Mouse (Mus musculus): ENCODE results near the gene Mtss1l.

The Mtss1l gene

DNA sequence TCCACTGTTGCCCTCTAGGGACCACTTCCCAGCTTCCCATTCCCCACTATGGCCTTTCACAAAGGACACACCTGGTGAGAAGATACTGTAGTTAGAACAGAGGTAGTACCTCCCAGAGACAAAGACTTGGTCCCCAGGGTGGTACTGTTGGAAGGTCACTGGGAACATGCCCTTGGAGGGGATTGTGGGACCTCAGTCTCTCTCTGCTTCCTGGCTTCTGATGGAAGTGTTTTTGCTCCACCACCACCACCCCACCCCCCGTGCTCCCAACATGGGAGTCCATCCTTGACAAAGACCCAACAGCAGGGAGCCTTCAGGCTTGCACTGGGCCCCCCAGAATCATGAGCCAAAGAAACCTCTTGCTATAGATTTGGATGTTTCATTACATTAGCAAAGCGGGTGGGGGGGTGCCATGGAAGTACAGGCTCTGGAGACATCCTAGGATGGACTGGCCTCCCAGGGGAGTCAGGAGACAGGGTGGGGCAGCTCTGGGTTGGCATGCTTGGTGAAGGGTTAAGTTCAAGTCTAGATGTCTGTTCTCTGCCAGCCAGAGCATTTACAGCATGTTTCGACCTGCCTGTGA, 14.9 kb upstream of the Mtss1l start:
- DNase-seq (ENCODE audit: extremely low read depth, low read depth): no peak

DNA sequence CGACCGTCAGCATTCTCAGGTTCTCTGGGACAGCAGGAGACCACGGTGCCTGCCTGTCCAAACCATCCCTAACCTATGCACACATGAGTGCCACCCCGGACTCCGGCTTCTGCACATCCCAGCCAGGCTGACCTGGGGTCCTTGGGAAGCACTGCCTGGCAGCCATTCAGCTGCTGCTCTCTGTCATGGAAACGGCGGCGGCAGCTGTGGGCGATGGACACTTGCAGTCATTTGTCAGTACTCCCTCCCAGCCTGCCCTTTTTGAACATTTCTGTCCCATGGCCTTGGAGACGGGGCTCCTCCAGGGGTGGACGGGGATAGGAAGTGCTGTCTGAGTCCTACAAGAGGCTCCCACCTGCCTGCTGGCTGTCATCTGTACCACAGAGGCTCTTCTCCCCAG, 12.8 kb upstream of the Mtss1l start:
- DNase-seq (ENCODE audit: extremely low read depth, low read depth): no peak

DNA sequence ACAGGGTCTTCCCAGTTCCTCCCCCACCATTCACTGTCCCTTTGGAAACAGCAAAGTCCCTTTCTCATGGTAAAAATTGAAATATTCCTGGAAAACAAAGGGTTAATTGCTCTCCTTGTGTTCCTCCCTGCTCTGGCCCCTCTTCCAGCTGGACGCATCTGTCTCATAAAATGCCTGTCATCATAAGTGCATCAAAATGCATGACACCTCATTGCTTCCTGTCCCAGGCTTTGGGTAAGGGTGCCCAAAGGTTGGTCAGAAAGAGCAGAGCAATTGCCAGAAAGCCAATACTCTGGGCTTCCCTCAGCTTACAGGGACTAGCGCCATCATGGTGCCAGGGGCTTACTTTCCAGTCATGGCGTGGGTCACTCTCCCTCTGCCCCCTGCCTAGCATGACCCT, 10.7 kb upstream of the Mtss1l start:
- DNase-seq (ENCODE audit: extremely low read depth, low read depth): no peak

DNA sequence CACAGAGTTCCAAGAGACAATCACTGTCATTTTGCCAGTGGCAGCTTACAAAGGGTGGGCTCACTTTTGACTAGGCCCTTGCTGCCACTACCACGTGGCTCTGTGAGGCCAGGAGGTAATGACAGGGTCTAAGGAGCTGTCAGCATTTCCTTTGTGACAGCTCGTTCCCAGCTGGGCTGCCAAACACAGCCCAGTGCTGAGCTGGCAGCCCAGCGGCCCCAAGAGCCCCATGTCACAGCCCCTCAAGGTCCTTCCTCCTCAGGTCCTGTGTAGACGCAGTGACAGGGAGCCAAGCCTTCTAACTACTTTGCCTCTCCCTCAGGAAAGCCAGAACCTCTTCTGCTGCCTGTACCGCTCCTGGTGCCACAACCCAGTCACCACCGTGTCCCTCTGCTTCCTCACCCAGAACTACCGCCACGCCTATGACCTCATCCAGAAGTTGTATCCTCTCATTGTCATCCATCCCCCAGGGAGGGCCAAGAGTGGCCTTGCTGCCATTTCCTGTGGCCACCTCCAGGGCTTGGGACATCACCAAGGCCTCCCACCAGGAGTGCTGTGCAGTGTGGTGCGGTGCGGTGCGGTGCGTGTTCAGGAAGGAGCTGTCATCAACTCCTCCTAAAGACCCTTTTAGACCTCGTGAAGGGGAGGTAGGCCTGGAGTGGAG, 9.9 kb upstream of the Mtss1l start:
- DNase-seq (ENCODE audit: extremely low read depth, low read depth): no peak

DNA sequence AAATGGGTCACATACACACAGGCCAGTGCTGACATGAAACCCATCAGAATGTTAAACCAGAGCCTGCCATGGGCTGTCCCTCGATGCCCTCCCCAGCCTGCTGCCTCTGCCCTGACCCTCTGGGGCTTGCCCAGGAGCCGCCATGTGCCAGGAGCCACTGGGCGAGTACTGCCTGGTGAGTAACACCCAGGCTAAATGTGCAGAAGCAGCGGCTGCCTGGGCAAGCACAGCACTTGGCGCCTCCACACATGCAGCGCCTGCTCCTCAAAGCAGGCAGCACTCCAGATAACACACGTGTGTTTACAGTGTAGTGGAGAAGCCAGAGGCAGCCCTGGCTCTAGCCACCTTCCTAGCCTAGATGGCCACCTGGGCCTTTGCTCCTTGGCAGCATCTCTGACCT, 8.2 kb upstream of the Mtss1l start:
- DNase-seq (ENCODE audit: extremely low read depth, low read depth): no peak

DNA sequence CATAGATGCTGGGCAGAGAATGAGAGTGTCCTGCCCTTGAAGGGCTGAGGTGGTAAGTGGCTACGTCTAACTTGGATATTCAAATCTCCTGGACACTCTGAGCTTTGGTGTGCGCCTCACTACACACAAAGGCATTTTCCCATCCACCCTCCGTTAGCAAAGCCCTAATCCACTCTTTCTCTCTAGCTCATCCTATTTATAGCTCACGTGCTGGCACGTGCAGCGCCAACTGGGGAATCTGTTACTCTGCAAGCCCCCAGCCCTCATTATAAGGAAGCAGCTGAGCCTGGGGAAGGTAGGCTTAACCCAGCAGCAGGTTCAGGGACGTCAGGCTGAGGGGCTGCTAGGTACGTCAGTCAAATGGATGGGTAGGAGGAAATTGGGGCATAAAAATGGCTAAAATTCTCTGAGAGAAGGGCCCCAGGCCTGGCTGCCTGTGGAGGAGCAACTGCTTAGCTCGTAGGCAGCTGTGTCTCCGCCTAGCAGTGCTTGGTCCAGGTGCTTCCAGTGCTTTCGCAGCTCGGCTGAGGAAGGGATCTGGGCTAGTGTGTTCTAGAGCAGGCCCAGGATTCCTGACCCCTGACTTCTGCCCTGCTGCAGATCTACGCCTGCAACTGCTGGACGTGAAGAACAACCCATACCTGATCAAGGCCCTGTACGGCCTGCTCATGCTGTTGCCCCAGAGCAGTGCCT, 6.3 kb upstream of the Mtss1l start:
- no peak for DNase-seq (ENCODE audit: extremely low read depth, low read depth)

DNA sequence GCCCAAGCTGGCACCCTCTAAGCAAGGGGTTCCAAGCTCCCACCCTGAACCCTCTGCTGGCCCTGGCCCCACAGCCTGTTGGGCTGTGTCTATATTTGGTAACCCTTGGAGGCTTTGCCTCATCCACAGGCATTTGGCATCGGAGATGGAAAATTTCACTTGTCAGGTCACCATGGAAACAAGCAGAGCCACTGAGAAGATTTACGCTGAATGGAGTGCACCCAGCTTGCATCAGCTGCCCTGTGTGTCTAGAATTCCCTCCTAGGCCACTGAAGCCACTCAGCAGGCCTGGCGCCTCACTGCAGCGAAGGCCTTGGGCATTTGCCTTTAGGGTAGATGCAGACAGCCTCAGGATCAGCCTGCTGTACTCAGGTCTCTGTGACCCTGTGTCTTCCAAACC, 5.2 kb upstream of the Mtss1l start:
- no peak for DNase-seq (ENCODE audit: extremely low read depth, low read depth)

DNA sequence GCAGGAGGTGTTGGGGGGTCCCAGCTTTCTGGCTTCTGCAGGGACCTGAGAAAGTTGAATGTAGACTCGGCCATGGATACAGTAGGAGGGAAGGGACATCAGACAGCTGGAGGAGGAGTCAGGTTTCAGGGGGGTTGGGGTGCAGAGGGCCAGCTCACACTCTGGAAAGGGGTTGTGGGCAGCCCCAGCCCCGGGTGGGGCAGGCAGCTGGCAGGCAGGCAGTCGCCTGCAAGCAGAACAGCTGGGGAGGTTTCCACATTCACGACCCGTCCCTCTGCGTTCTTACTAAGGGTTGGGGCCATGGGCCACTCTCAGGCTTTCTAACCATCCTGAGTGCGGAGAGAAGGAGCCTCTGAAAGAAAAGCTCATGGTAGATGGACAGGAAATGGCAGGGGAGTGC, 4.1 kb upstream of the Mtss1l start:
- DNase-seq (ENCODE audit: extremely low read depth, low read depth): no peak

DNA sequence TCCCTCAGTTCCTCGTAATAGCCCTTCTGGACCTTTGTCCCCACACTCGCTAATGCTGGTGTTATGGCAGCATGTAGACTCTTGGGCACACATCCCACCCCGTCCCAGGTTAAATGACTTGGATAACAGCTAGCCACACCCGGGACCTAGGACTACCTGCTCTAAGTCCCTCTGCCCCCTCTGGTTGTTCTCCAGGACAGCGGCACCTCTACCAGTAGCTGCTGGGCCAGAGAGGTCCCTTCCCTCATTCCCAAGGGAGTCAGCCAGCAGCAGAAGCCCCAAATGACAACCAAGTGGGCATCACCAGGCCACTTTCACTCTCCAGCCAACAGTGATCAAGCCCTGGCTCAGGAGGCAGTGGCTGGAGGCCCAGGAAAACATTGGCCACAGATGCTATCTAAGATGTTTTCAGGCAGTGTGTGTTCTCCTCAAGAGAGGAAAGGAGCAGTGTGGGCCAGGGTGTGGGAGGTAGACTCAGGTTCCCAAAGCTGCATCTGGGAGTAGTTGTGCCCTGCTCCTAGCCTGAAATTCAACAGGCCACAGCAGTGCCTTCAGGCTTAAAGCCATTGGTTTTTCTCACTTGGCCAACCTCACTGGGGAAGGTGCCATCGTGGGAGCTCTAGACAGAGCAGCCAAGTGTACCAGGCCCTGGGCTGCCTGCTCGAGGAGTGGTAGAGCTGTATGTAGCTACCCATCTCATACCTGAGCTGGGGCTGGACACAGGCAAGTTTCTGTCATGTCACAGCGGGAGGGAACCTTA, 2.9 kb upstream of the Mtss1l start:
- no peak for DNase-seq (ENCODE audit: extremely low read depth, low read depth)

DNA sequence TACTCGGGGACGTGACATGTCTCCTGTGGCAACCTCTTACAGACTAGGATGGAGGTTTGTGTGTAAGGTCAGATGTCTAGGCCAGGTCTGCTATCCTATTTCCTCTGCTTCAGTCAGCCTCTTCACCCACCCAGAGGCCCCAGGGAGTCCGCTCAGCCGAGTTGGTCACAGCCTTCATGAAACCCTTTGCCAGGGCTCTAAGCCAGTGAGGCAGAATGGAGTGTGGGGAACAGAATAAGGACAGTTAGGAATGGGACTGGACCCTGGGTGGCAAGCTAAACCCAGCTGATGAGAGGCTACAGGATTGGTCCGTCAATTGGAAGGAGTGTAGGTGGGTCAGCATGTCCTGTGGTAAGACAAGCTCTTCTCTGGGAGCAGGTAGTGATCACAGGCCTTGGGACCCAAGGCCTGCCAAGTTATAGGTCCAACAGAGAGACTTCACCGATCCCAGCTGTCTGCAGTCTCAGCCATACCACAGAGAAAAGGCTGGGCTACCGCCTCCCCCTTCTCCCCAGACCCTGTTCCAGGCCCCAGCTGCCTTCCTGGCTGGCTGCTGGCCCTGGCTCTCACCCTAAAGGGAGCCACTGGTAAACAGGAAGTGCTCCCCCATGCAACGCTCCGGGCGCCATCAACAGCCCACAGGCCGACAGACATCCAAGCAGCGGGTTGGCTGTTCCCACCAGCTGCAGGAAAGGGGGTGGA, 2.2 kb upstream of the Mtss1l start:
- DNase-seq (ENCODE audit: extremely low read depth, low read depth): no peak

DNA sequence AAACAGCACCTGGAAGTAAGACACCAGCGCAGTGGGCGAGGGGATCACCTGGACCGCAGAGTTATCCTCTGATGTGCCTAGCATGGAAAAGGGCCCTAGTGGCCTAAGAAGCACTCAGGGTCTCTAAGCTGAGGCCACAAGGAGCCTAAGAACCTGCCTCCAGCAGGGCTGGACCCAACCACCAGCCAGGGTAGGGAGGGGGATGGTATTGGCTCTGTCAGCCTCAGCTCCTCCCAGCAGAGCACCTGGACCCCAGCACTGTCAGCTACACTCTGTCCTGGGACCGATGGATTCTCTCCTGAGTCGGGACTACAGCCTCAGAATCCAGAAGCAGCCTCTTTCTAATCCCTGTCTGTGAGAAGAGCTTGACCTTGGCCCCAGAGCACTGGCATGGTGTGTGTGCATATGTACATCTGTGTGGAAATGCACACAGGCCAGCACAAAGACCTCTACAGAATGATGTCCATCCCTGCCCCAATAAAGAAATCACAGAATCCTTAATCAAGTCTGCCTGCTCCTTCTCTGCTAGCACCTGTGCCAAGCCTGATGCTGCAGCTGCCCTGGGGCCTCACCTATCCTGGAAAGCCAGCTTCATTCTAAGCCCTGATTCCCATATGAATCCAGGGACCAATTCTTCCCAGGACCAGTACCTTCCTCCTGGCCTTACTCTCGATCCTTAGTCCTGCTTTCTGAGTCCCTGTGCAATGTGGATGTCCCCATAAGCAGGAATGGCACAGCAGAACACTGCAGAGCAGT, 1.2 kb upstream of the Mtss1l start:
- DNase-seq (ENCODE audit: extremely low read depth, low read depth): no peak

DNA sequence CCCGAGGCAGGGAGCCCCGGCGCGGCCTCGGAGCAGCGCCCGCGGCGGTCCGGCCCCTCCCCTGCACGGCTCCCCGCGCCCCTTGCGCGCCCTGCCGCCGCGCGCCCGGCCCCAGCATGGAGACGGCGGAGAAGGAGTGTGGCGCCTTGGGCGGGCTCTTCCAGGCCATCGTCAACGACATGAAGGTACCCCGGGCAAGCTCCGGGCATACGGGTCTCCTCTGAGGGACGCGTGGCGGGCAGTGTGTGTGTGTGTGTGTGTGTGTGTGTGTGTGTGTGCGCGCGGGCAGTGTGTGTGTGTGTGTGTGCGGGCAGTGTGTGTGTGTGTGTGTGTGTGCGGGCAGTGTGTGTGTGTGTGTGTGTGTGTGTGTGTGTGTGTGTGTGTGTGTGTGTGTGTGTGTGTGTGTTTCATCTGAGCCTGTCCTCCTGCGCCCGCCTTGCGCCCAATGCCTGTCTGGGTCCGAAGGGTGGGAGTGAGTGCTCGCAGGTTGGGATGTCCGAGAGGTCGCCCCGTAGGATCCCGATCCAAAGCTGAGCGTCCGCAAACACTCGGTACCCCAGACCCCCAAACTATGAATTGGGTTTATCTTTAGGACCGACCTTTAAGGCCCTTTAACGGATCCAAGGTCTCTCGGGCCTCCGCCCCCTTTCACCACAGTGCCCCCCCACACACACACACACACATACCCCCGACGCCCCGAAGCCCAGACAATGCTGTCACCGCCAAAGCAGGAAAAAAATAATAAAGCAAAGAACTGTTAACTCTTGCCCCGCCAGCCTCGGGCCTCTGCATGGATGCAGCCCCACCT, 534 bp downstream of the Mtss1l start:
- DNase-seq (ENCODE audit: extremely low read depth, low read depth): no peak

DNA sequence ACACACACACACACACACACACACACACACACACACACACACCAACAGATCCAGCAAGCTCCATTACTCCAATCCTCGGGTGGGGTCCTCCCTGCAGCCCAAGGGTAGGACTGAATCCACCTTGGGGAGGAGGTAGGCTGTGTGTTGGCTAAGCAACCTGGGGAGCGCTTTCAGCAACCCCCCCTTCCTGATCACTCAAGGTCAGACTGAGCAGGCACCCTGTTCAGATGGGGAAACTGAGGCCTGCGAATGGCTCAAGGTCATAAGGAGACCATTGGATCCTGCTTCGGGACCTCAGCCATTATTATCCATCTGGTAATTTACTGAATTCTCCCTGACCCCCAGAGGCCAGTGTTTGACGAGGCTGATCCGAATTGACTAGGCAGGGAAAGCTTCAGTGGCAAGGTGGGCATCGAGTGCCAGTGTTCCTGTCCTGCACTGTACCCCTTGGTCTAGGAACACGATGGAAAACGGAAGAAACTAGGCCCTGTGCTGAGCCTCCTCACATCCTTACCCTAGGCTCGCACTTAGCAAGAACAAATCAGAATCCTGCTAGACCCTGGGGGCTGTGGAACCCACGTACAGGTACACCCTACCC, 1.2 kb downstream of the Mtss1l start:
- DNase-seq (ENCODE audit: extremely low read depth, low read depth): no peak

DNA sequence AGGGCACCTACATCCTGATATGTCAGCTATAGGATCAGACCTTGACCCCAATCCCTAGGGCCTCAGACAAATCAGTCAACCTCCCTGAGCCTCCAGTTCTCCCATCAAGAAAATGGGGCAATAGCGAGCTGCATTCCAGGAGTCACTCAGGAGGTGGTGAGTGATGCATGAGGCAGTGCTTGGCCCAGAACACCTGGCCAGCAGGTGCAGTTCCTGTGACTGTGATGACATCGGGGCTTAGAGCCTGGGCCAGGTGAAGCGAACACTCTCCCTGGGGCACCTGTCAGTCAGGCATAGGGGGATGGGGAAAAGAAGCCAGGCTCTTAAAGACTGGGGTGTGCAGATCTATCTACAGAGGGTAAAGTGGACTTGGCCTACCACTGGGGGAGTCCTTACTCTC, 3.2 kb downstream of the Mtss1l start:
- DNase-seq (ENCODE audit: extremely low read depth, low read depth): no peak

DNA sequence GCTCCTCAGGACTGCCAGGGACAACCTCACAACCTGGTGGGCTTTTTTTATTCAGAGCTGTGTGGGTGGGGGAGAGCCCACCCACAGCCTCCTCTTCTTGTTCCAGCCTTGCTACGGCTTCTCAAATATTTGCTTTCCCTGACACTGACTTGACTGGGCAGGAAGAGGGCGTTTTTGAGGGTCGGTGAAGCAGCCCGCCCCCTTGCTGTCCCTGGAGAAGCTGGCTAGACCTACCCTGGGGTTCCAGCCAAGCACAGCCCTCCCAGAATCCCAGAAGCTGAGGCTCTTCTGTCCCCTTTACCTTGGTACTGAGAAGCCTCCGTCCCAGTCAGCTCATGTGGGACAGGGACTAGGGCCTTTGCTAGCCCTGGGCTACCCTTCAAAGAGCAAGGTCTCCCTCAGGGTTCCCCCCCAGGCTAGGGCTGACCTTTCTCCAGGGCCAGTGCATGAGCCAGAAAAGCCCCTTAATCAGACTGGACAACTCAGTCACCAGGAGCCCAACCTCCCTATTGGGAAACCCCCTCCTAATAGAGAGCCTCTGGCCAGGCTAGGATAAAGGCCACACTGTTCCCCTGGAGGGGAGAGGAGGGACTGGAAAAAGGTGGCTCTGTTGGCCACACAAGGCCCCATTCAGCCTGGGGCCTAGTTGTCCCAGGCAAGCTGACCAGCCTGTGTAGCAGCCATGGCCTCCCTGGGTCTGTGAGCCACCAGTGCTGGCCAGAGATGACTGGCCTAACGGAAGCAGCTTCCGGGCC, 4.0 kb downstream of the Mtss1l start:
- no peak for DNase-seq (ENCODE audit: extremely low read depth, low read depth)

DNA sequence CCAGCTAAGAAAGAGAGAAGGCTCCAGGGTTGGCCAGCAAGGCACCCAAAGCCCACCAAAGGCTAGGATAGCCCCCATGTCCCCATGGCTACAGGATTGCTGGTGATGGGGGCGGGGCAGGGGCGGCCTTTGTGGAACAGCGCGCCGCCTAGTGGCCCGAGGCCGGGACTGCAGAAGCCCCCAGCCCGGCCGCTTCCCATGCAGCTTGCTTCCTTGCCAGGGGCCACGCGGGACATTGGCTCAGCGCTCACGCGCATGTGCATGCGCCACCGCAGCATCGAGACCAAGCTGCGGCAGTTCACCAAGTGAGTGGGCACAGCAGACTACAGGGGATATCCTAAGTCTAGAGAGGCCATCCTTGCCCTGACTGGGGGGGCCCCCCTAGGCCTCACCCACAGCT, 5.6 kb downstream of the Mtss1l start:
- DNase-seq (ENCODE audit: extremely low read depth, low read depth): no peak

DNA sequence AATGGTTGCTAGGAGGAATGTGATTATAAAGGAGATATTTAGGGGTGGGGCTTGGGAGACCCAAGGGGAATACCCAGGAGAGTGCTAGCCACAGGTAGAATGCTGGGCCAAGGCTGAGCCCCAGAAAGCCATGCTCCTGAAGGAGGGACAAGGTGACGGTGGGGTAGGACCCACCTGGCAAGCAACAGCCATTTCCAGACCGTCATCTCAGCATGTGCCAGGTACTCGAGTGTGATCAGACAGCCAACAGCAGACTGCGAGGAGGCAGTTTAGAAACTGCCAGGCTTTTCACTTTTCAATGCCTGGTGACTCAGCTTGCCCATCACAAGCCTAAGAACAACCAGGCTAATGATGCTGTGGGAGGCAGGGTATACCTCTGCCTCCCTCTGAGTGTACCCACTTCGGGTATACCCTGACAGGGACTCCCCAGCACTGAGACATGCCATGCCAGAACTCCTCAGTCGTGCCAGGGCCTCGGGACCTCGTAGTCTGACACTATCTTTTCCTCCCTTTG, 10.1 kb downstream of the Mtss1l start:
- DNase-seq (ENCODE audit: extremely low read depth, low read depth): no peak

DNA sequence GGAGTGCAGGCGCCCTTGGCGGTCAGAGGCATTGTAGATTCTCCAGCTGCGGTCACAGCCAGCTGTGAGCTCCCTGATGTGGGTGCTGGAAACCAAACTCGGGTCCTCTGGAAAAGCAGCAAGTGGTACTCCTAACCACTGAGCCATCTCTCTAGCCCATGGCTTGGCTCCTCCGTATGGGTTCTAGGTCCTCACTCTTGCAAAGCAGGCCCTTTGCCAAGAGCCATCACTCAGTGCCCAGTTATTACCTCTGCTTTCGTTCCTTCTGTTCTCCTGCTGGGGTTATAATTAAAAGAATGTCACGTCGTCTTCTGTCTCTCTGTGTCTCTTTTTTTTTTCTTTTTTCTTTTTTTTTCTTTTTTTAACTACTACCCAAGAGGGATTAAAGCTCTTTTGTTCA, 11.8 kb downstream of the Mtss1l start:
- no peak for DNase-seq (ENCODE audit: extremely low read depth, low read depth)

All from MEL-GATA-1-ER (cell line).